Mouse (Mus musculus): ENCODE data around the gene Tceanc. TPM values are rescaled to one million over a fixed set of nuclear protein-coding genes. Genes with fewer than 3 reads are reported as not detected.

The Tceanc gene
- polyA plus RNA-seq, 1 experiment, result 5.9 TPM

GRCm38 (mm10) chrX:166454331-166454730 lies 64.0 kb downstream of the Tceanc start:
- Histone ChIP-seq H3K4me1 (ENCODE audit: control insufficient read depth, insufficient read depth, low read length) (no peaks in the 10 kb centered on the region), H3K27ac (ENCODE audit: insufficient read depth, low read length) (no peak overlapping the region), H3K4me3 (ENCODE audit: insufficient read depth, low read length) (no peak overlapping the region)
- TF ChIP-seq POLR2A (IDR thresholded peaks at IDR 0.05; ENCODE audit: low read depth, low read length) (no peak), CTCF (IDR thresholded peaks at IDR 0.05; ENCODE audit: borderline replicate concordance, insufficient read depth, low read length) (no peak)

DNA sequence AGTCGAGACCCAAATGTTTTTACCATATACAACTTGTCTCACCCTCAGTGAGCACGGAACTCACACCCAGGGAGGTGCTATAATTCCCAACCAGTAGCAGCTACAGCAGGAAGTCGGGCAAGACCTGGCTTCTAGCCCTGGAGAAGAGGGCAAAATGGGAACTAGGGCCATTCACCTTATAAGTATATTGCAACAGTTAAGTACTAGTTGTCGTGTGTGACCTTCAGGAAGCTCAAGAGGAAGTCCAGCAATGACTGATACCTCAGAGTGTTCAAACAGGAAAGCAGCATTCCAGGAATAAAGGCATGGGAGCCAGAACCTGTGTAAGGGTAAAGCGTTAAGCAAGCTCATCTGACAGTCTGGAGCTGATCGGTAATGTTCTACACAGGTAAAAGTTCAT lies 64.8 kb downstream of the Tceanc start:
- no peaks in the 10 kb centered on the region for H3K4me1 ChIP-seq (ENCODE audit: control insufficient read depth, insufficient read depth, low read length)
- no peak for TF ChIP-seq POLR2A (IDR thresholded peaks at IDR 0.05; ENCODE audit: low read depth, low read length)
- TF ChIP-seq CTCF (IDR thresholded peaks at IDR 0.05; ENCODE audit: borderline replicate concordance, insufficient read depth, low read length), result no peak
- no peak overlapping the region for H3K27ac ChIP-seq (ENCODE audit: insufficient read depth, low read length)
- no peak overlapping the region for H3K4me3 ChIP-seq (ENCODE audit: insufficient read depth, low read length)

Other genes starting within 250 kb of the Tceanc start
- gene Trappc2, start 78.0 kb downstream of the Tceanc start, polyA plus RNA-seq (2011; ENCODE audit: insufficient read length, low read depth, missing spikeins), result 14.5 and 15.6 TPM in 2 replicates
- 11.0 and 15.0 TPM in 2 replicates for gene Ofd1, start 77.9 kb downstream of the Tceanc start, polyA plus RNA-seq (2011; ENCODE audit: insufficient read length, low read depth, missing spikeins)
- gene Rab9, start 38.7 kb downstream of the Tceanc start, polyA plus RNA-seq (2011; ENCODE audit: insufficient read length, low read depth, missing spikeins), result 42.5 and 62.6 TPM in 2 replicates
- gene Egfl6, start 67.2 kb upstream of the Tceanc start, polyA plus RNA-seq (2011; ENCODE audit: insufficient read length, low read depth, missing spikeins), result 6.0 and 58.7 TPM in 2 replicates